Mouse (Mus musculus): ENCODE measurements around the gene Pnliprp1. TPM values are rescaled to one million over a fixed set of nuclear protein-coding genes. Genes with fewer than 3 reads are reported as not detected.

The Pnliprp1 gene
- total and polyA plus RNA-seq, 3 experiments, result not detected

GRCm38 (mm10) chr19:58758871-58759270 is 30.2 kb downstream of the Pnliprp1 start:
- no peaks in the 10 kb centered on the region for H3K4me1 ChIP-seq (ENCODE audit: control insufficient read depth in 1 of 2, insufficient read depth in 2 of 2, low read length in 2 of 2)
- H3K9me3 ChIP-seq (replicated peaks; ENCODE audit: insufficient read depth, low read length), result no peaks in the 10 kb centered on the region
- no peak overlapping the region for H3K9ac ChIP-seq (ENCODE audit: control insufficient read depth, low read depth, low read length, poor library complexity, severe bottlenecking)
- no peak for DNase-seq (ENCODE audit: low read depth, low spot score)
- no peak overlapping the region for H3K27ac ChIP-seq (ENCODE audit: control insufficient read depth, low read depth, low read length)
- no peaks in the 10 kb centered on the region for H3K79me2 ChIP-seq (ENCODE audit: control insufficient read depth, insufficient read depth, low read length, poor library complexity)
- no peak overlapping the region for H3K4me3 ChIP-seq (ENCODE audit: control insufficient read depth in 1 of 2, insufficient read depth in 1 of 2, low read depth in 2 of 2, low read length in 2 of 2)
- no peaks in the 10 kb centered on the region for H3K27me3 ChIP-seq (ENCODE audit: control insufficient read depth in 1 of 2, insufficient read depth in 2 of 2, low read length in 2 of 2)
- TF ChIP-seq MEF2A (IDR thresholded peaks at IDR 0.05; ENCODE audit: extremely low read depth, insufficient replicate concordance, low read depth, low read length, poor library complexity, severe bottlenecking) (no peak), NRF1 (IDR thresholded peaks at IDR 0.05; ENCODE audit: insufficient read depth, low read depth, low read length, poor library complexity, severe bottlenecking) (no peak), MAFK (IDR thresholded peaks at IDR 0.05; ENCODE audit: borderline replicate concordance, low read depth, low read length) (no peak), MYB (IDR thresholded peaks at IDR 0.05; ENCODE audit: low read depth, low read length) (no peak), RAD21 (IDR thresholded peaks at IDR 0.05; ENCODE audit: low read depth, low read length) (no peak), HCFC1 (IDR thresholded peaks at IDR 0.05; ENCODE audit: low read depth, low read length) (no peak), E2F4 (IDR thresholded peaks at IDR 0.05; ENCODE audit: borderline replicate concordance, low read depth, low read length) (no peak), EP300 (IDR thresholded peaks at IDR 0.05; ENCODE audit: low read depth in 1 of 2, low read length in 2 of 2) (no peak), JUND (IDR thresholded peaks at IDR 0.05; ENCODE audit: low read depth, low read length) (no peak), MYC (IDR thresholded peaks at IDR 0.05; ENCODE audit: low read depth, low read length) (no peak), POLR2A (IDR thresholded peaks at IDR 0.05; ENCODE audit: control insufficient read depth in 1 of 2, insufficient read depth in 1 of 2, low read depth in 1 of 2, low read length in 2 of 2, poor library complexity in 1 of 2) (no peak), USF2 (IDR thresholded peaks at IDR 0.05; ENCODE audit: borderline replicate concordance in 1 of 2, insufficient read depth in 1 of 2, low read depth in 1 of 2, low read length in 2 of 2) (no peak), USF1 (IDR thresholded peaks at IDR 0.05; ENCODE audit: low read depth, low read length) (no peak), ZMIZ1 (IDR thresholded peaks at IDR 0.05; ENCODE audit: low read depth, low read length) (no peak), ZKSCAN1 (IDR thresholded peaks at IDR 0.05; ENCODE audit: low read depth, low read length) (no peak), GABPA (IDR thresholded peaks at IDR 0.05; ENCODE audit: low read depth, low read length) (no peak)
- H3K36me3 ChIP-seq (ENCODE audit: control insufficient read depth in 1 of 2, insufficient read depth in 2 of 2, low read length in 2 of 2), result no peaks in the 10 kb centered on the region

- Histone ChIP-seq H3K27me3 (ENCODE audit: control insufficient read depth in 1 of 2, insufficient read depth in 2 of 2, low read length in 2 of 2) (no peaks in the 10 kb centered on the region), H3K4me1 (ENCODE audit: control insufficient read depth in 1 of 2, insufficient read depth in 2 of 2, low read length in 2 of 2) (no peaks in the 10 kb centered on the region), H3K36me3 (ENCODE audit: control insufficient read depth in 1 of 2, insufficient read depth in 2 of 2, low read length in 2 of 2) (no peaks in the 10 kb centered on the region), H3K9me3 (replicated peaks; ENCODE audit: insufficient read depth, low read length) (no peaks in the 10 kb centered on the region), H3K79me2 (ENCODE audit: control insufficient read depth, insufficient read depth, low read length, poor library complexity) (no peaks in the 10 kb centered on the region), H3K4me3 (ENCODE audit: control insufficient read depth in 1 of 2, insufficient read depth in 1 of 2, low read depth in 2 of 2, low read length in 2 of 2) (no peak within 1 kb of the TSS), H3K9ac (ENCODE audit: control insufficient read depth, low read depth, low read length, poor library complexity, severe bottlenecking) (no peak within 1 kb of the TSS), H3K27ac (ENCODE audit: control insufficient read depth, low read depth, low read length) (no peak within 1 kb of the TSS)
- no peak for DNase-seq (ENCODE audit: low read depth, low spot score)
- TF ChIP-seq TAL1 (IDR thresholded peaks at IDR 0.05; ENCODE audit: low read length), result no peak
- TF ChIP-seq NELFE (IDR thresholded peaks at IDR 0.05; ENCODE audit: low read depth, low read length), result no peak
- no peak for TF ChIP-seq MAFK (IDR thresholded peaks at IDR 0.05; ENCODE audit: borderline replicate concordance, low read depth, low read length)
- TF ChIP-seq POLR2A (IDR thresholded peaks at IDR 0.05; ENCODE audit: control insufficient read depth in 1 of 2, insufficient read depth in 1 of 2, low read depth in 1 of 2, low read length in 2 of 2, poor library complexity in 1 of 2), result no peak
- TF ChIP-seq GABPA (IDR thresholded peaks at IDR 0.05; ENCODE audit: low read depth, low read length), result no peak
- no peak for TF ChIP-seq UBTF (IDR thresholded peaks at IDR 0.05; ENCODE audit: borderline replicate concordance, insufficient read depth, low read depth, low read length)
- TF ChIP-seq MAX (IDR thresholded peaks at IDR 0.05; ENCODE audit: low read length), result no peak
- no peak for TF ChIP-seq HCFC1 (IDR thresholded peaks at IDR 0.05; ENCODE audit: low read depth, low read length)
- no peak for TF ChIP-seq MXI1 (IDR thresholded peaks at IDR 0.05; ENCODE audit: low read depth, low read length)
- no peak for TF ChIP-seq ETS1 (IDR thresholded peaks at IDR 0.05; ENCODE audit: low read depth, low read length)
- no peak for TF ChIP-seq TCF12 (IDR thresholded peaks at IDR 0.05; ENCODE audit: low read depth, low read length)
- TF ChIP-seq EP300 (IDR thresholded peaks at IDR 0.05; ENCODE audit: low read depth in 1 of 2, low read length in 2 of 2), result no peak
- TF ChIP-seq POLR2AphosphoS2 (IDR thresholded peaks at IDR 0.05; ENCODE audit: low read length), result no peak
- TF ChIP-seq ELF1 (IDR thresholded peaks at IDR 0.05; ENCODE audit: low read depth, low read length), result no peak
- TF ChIP-seq MYC (IDR thresholded peaks at IDR 0.05; ENCODE audit: low read depth, low read length), result no peak
- TF ChIP-seq MEF2A (IDR thresholded peaks at IDR 0.05; ENCODE audit: extremely low read depth, insufficient replicate concordance, low read depth, low read length, poor library complexity, severe bottlenecking), result no peak
- no peak for TF ChIP-seq E2F4 (IDR thresholded peaks at IDR 0.05; ENCODE audit: borderline replicate concordance, low read depth, low read length)
- no peak for TF ChIP-seq JUND (IDR thresholded peaks at IDR 0.05; ENCODE audit: low read depth, low read length)
- no peak for TF ChIP-seq SIN3A (IDR thresholded peaks at IDR 0.05; ENCODE audit: low read length)
- TF ChIP-seq RCOR1 (IDR thresholded peaks at IDR 0.05; ENCODE audit: low read depth, low read length), result no peak
Measured at GRCm38 (mm10) chr19:58759423-58759822, 30.7 kb downstream of the Pnliprp1 start, which contains the start of gene Pnliprp2. TSS of gene Pnliprp2 (plus strand) at chr19:58759719.
